Mouse (Mus musculus) left cerebral cortex, postnatal 10 days (tissue): ENCODE measurements around the gene Zpbp2. TPM values are rescaled to one million over a fixed set of nuclear protein-coding genes. Genes with fewer than 3 reads are reported as not detected.
A peak's percentile ranks its signal among the peaks of the same experiment; 100 is the strongest.

Source experiments
- DNase-seq, 2 experiments: peaks; one replicate each; pipeline ENCODE4 v3.0.0; 2021 to 2022; ENCODE audit warnings: low spot score in 2 of 2, mixed read lengths in 1 of 2; ENCODE audit errors: extremely low spot score in 1 of 2
- intact Hi-C: fragments of 180-260 bp; cut with DNase I; formaldehyde crosslinking; loops from one replicate; pipeline ENCODE4 v1.15.1; 2025
- total RNA-seq, 2 experiments: library from RNA; stranded (reverse); gene quantifications; 2 replicates each; pipeline ENCODE4 v1.2.3; 2021

The Zpbp2 gene
- total RNA-seq: not detected

- intact Hi-C loops: no loop called here
- peak; percentile 85 to 93 for DNase-seq
Measured at GRCm38 (mm10) chr11:98550975-98551828, at the start of gene Zpbp2. Gene Zpbp2 (plus strand): TSS chr11:98551097.

GRCm38 (mm10) chr11:98504926-98505325 is 46.0 kb upstream of the Zpbp2 start:
- DNase-seq: no peak
- intact Hi-C loops: no loop called here

DNA sequence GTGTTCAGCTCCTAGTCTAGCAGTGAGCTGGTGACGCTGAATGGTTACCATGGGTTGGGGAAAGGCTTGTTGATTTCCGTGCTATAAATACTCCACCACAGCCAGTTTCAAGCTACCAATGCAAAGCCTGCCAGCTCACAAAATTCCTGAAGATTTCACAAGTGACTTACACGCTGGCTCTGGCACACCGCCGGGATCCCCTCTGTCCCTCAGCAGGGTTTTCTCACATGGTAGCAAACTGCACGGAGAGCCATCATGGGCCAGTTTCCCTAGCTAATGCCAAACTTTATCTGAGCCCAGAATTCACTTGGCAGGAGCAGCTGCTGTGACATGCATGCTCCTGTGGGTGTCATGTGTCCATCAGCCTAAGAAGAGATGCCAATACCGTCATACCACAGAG is 41.5 kb upstream of the Zpbp2 start:
- intact Hi-C loops: no loop called here
- DNase-seq: peak; percentile 32 to 53

DNA sequence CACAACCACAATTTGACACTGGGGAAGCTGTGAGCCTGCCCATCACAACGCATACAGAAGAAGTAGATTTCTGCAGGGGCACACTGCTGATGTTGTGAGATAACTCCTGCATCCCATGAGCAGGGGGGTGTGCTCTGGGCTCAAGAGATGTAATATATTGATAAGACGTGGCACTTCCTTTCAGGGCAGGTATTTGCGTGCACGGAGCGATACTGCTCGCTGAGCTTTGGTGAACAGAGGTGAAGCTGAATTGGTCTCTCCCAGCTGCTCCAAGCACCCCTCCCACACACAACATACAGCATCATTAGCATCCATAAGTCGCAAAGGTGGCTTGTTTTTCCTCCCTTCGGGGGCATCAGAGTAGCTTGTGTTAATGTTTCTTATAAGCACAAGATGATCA is 40.8 kb upstream of the Zpbp2 start:
- DNase-seq: no peak
- intact Hi-C loops: no loop called here

GRCm38 (mm10) chr11:98512881-98513280 is 38.0 kb upstream of the Zpbp2 start:
- DNase-seq: no peak
- intact Hi-C loops: no loop called here

DNA sequence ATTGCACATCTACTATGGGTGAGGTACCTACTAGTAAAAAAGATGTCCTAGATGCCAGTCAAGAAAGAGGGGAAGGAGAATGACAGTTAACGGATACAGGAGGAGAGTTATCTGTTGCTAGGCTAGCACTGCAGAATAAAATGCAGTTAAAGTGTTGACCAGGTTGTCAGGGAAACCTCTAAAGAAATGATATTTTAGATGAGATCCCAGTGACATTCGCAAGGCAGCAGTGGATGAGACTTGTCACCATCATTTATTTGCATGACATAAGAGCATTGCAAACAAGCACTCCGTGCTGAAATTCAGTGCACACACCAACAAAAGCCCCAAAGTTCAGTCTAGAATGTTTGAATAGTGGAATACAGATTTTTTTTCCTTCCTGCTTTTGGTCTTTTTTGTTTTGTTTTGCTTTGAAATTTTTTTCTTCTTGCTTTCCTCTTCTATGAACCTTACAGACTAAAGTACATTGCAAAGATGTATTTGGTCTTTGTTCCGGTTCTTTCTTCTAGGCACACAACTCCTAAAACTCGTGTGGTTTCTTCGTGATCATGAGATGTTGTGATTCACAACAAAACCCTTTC is 37.5 kb upstream of the Zpbp2 start:
- DNase-seq: no peak
- intact Hi-C loops: no loop called here

GRCm38 (mm10) chr11:98520468-98520867 is 30.4 kb upstream of the Zpbp2 start:
- intact Hi-C loops: no loop called here
- DNase-seq: no peak

GRCm38 (mm10) chr11:98525140-98525539 is 25.8 kb upstream of the Zpbp2 start:
- no peak for DNase-seq
- intact Hi-C loops: no loop called here

DNA sequence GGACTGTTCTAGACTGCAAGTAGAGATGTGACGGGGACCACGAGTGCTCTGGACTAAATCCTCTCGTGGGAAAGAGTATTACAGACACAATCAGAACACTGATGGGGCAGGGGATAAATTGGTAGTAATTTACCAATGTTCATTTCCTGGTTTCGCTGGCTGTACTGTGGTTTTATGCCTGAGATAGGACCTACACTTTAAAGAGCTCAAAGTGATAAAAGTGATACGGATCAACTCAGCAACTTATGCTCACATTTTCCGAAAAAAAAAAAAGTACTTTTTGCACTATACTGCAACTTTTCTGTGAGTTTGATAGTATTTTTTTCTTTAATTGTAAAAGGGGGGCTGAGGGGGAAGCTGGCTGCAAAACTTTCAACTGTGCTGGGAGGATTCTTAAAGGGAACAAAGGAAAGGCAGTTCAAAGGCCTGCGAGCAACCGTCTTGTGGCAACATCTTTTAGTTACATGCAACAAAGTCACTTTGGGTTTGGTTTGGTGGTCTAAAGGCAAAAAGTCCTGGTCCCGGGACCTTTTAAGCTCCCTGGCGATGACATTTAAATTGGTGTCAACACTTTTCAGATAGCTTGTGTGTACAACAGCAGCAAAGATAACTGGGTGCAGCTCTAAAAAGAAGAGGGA is 24.0 kb upstream of the Zpbp2 start:
- DNase-seq: no peak
- intact Hi-C loops: no loop called here

GRCm38 (mm10) chr11:98537480-98538034 is 13.3 kb upstream of the Zpbp2 start:
- intact Hi-C loops: no loop called here
- no peak for DNase-seq

GRCm38 (mm10) chr11:98540319-98540718 is 10.6 kb upstream of the Zpbp2 start:
- intact Hi-C loops: no loop called here
- no peak for DNase-seq

DNA sequence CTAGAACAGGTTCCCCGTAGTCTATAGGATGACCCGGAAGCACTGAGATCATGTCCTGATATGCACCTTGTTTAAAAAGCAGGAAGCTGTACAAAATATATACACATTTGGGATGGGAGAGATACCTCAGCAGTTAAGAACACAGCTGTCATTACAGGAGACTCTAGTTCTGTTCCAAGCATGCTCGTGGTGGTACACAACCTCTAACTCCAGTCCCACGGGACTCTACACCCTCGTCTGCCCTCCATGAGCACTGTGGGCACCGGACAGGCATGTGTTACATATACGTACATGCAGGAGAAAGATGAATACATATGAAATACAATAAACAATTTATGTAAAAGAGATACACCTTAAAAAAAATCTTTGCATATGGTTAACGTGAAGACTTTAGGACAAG is 8.3 kb upstream of the Zpbp2 start:
- DNase-seq: no peak
- intact Hi-C loops: no loop called here

DNA sequence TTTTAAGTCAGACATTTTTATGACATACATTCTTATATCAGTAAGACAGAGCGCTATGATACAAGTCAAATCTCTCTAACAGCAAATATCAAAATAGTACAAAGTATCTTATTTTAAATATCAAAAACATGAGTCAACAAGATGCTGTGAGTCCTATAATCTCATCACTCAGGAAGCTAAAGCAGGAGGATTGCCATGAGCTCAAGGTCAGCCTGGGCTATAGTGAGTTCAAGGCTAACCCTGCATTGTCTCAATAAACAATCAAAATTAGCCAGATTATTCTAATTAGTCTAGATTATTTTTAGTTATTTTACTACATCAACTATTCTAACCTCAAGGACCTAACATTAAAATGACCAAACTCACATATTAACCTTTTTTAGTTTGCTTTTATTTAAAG is 7.5 kb upstream of the Zpbp2 start:
- no peak for DNase-seq
- intact Hi-C loops: no loop called here

- intact Hi-C loops: no loop called here
Measured at GRCm38 (mm10) chr11:98544890-98545677, 5.8 kb upstream of the Zpbp2 start.

GRCm38 (mm10) chr11:98545711-98546231 is 5.1 kb upstream of the Zpbp2 start, which contains the start of gene Ikzf3:
Gene Ikzf3 (minus strand): TSS chr11:98546031.
- DNase-seq: peak in 1 of 2 experiments; percentile 36

More at GRCm38 (mm10) chr11:98544890-98545677, 5.8 kb upstream of the Zpbp2 start:
- DNase-seq: no peak

DNA sequence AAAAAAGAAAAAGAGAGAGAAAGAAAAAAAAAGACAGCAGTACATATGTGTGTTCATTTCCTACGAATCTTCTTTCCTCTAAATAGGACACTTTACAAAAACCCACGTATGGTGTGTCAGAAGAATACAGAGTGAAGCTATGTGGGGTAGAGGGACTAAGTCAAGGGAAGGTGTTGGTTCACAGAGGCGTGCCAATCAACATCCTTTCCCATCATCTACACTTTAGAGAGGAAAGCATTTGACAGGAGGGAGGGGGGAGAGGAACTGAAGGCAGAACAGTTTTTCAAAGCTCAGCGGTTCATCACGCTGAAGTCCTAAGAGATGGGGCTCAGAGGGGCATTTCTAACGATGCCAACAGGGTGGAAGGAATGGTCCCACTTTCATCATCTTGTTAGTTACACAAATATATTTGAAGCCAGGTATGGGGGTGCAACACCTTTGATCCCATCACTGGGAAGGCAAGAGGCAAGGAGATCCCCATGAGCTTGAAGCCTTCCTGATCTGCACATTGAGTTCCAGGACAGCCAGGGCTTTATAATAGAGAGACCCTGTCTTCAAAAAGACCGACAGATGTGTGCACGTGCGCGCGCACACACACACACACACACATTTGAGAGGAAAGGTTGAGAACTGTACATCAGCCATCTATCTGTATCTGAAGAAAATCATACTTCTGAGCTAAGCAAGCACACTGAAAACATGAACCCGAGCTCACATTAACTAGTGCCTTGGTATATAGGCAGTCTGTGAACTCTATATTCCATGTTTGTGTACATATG is 4.2 kb upstream of the Zpbp2 start:
- intact Hi-C loops: no loop called here
- DNase-seq: no peak

More at GRCm38 (mm10) chr11:98545711-98546231, 5.1 kb upstream of the Zpbp2 start, which contains the start of gene Ikzf3:
- intact Hi-C loops: no loop called here

- DNase-seq: no peak
- intact Hi-C loops: no loop called here
Measured at GRCm38 (mm10) chr11:98547308-98547693, 3.6 kb upstream of the Zpbp2 start.

- no peak for DNase-seq
- intact Hi-C loops: no loop called here
Measured at GRCm38 (mm10) chr11:98549363-98549762, 1.5 kb upstream of the Zpbp2 start.
